Mouse (Mus musculus) limb, embryonic 14.5 days (tissue): ENCODE data around the gene Rpl38. TPM values are rescaled to one million over a fixed set of nuclear protein-coding genes. Genes with fewer than 3 reads are reported as not detected.

Experiments used
- ATAC-seq: fragments of 200-750 bp; cut with Nextera tagmentation; 2 replicates; pipeline ENCODE4 v1.8.0; 2017; ENCODE audit warnings: low read depth, moderate number of reproducible peaks, moderate TSS enrichment; ENCODE audit not compliant: low FRiP score
- DNase-seq: peaks from one replicate; pipeline ENCODE4 v3.0.0-alpha.2; 2015; ENCODE audit warnings: low spot score
- H3K27ac ChIP-seq: fragments of 300-500 bp; sonication (generic); replicated peaks from 2 replicates; pipeline ENCODE4 v1.5.1; 2014; ENCODE audit warnings: low read depth, mild to moderate bottlenecking, low read length, moderate library complexity, mixed read lengths
- H3K27me3 ChIP-seq: fragments of 300-500 bp; sonication (generic); 2 replicates; pipeline ENCODE4 v1.6.1; 2014; ENCODE audit warnings: low read length, mixed read lengths; ENCODE audit not compliant: control insufficient read depth, insufficient read depth
- H3K36me3 ChIP-seq: fragments of 300-500 bp; sonication (generic); 2 replicates; pipeline ENCODE4 v1.6.1; 2014; ENCODE audit warnings: mild to moderate bottlenecking, low read length, moderate library complexity, mixed read lengths; ENCODE audit not compliant: control insufficient read depth, insufficient read depth
- H3K4me1 ChIP-seq: fragments of 300-500 bp; sonication (generic); 2 replicates; pipeline ENCODE4 v1.6.1; 2014; ENCODE audit warnings: antibody characterized with exemption, low read length, mixed read lengths; ENCODE audit not compliant: control insufficient read depth, insufficient read depth
- H3K4me2 ChIP-seq: fragments of 300-500 bp; sonication (generic); replicated peaks from 2 replicates; pipeline ENCODE4 v1.6.1; 2014; ENCODE audit warnings: low read depth, mild to moderate bottlenecking, low read length, moderate library complexity; ENCODE audit not compliant: severe bottlenecking
- H3K4me3 ChIP-seq: fragments of 300-500 bp; sonication (generic); replicated peaks from 2 replicates; pipeline ENCODE4 v1.5.1; 2014; ENCODE audit warnings: low read length
- H3K9ac ChIP-seq: fragments of 300-500 bp; sonication (generic); 2 replicates; pipeline ENCODE4 v1.6.1; 2014; ENCODE audit warnings: mild to moderate bottlenecking, low read depth, low read length, moderate library complexity; ENCODE audit not compliant: severe bottlenecking
- H3K9me3 ChIP-seq: fragments of 300-500 bp; sonication (generic); 2 replicates; pipeline ENCODE4 v1.6.1; 2016; ENCODE audit warnings: low read length; ENCODE audit not compliant: control insufficient read depth
- POLR2A ChIP-seq: fragments of 200-500 bp; IDR thresholded peaks from 2 replicates; pipeline ENCODE4 v1.8.0; 2012; ENCODE audit warnings: inconsistent platforms, mild to moderate bottlenecking, moderate library complexity, borderline replicate concordance; ENCODE audit not compliant: insufficient read depth, insufficient read length; ENCODE audit errors: extremely low read depth
- WGBS: fragments of 180-500 bp; shearing (Covaris S2); extraction: QIAGEN DNeasy Blood & Tissue Kit; methylation state at CpG from one replicate; pipeline ENCODE4 v1.1.7; 2014; 5-methylcytosine and 5-hydroxymethylcytosine counted together
- polyA plus RNA-seq, 2 experiments: library from polyadenylated mRNA; depleted of rRNA in 1 of 2; stranded (reverse) in 1 of 2; unstranded in 1 of 2; fragments of >200 nt; fragmentation: Nextera tagmentation in 1 of 2; extraction: Ambion mirVana in 1 of 2; gene quantifications; 2 replicates each; pipeline versions ENCODE4 v1.2.1 to v1.2.3; 2012 to 2014

The Rpl38 gene
- polyA plus RNA-seq, 2 experiments, result 1,139 to 2,419 TPM

DNA sequence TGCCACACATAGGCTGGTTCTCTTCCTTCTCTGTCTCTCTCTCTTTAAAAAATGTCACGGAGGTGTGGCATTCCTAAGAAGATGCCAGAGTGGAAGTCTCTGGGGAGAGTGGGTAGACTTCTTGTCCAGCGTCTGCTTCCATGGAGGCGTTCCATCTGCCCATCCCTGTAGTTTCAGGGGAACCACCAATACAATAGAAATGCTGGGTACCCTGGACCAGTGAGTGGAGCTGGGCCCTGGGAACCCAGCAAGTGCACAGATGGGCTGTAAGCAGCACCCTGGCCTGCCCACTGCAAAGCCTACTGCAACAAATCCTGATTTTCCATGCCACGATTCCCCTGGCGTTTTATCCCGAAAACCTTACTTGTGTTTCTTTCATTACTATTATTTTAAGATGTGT, 46.2 kb downstream of the Rpl38 start:
- H3K27ac ChIP-seq, result no peak overlapping the region
- H3K9ac ChIP-seq, result no peak overlapping the region
- no peaks in the 10 kb centered on the region for H3K4me1 ChIP-seq
- ATAC-seq, result no peak
- peaks cover 13% of the 10 kb centered on the region; the same call in 1 of the 2 replicates for H3K36me3 ChIP-seq
- TF ChIP-seq POLR2A, result no peak
- DNase-seq, result no peak
- no peak overlapping the region for H3K4me2 ChIP-seq
- no peaks in the 10 kb centered on the region for H3K27me3 ChIP-seq
- no peaks in the 10 kb centered on the region for H3K9me3 ChIP-seq
- 74% methylated on average over 6 of the region's 6 CpGs for WGBS
- no peak overlapping the region for H3K4me3 ChIP-seq

- Histone ChIP-seq H3K4me1 (no peaks in the 10 kb centered on the region), H3K9me3 (no peaks in the 10 kb centered on the region), H3K27ac (no peak overlapping the region), H3K4me2 (no peak overlapping the region), H3K36me3 (peaks cover 10% of the 10 kb centered on the region; the same call in 1 of the 2 replicates), H3K9ac (no peak overlapping the region), H3K27me3 (no peaks in the 10 kb centered on the region), H3K4me3 (no peak overlapping the region)
- ATAC-seq (no peak), DNase-seq (no peak)
- 73% methylated on average over 7 of the region's 7 CpGs for WGBS
- TF ChIP-seq POLR2A, result no peak
Observed at GRCm38 (mm10) chr11:114715531-114715930, 47.2 kb downstream of the Rpl38 start.

GRCm38 (mm10) chr11:114720535-114720934, 52.2 kb downstream of the Rpl38 start:
- TF ChIP-seq POLR2A, result no peak
- Histone ChIP-seq H3K9me3 (no peaks in the 10 kb centered on the region), H3K27me3 (no peaks in the 10 kb centered on the region), H3K36me3 (no peaks in the 10 kb centered on the region), H3K27ac (no peak overlapping the region), H3K4me3 (no peak overlapping the region), H3K4me2 (no peak overlapping the region), H3K9ac (no peak overlapping the region), H3K4me1 (peaks cover 9% of the 10 kb centered on the region)
- 89% methylated on average over 10 of the region's 10 CpGs for WGBS
- DNase-seq, result no peak
- no peak for ATAC-seq

Other genes starting within 250 kb of the Rpl38 start
- 16.9 and 21.3 TPM in 2 replicates for gene Ttyh2, start 6.9 kb downstream of the Rpl38 start, polyA plus RNA-seq (2012; rRNA removed)
- gene Ttyh2, start 6.9 kb downstream of the Rpl38 start, polyA plus RNA-seq (2014; fragmentation: Nextera tagmentation; extraction: Ambion mirVana), result 21.7 and 25.9 TPM in 2 replicates
- gene Dnaic2, start 58.9 kb downstream of the Rpl38 start, polyA plus RNA-seq (2012; rRNA removed), result 1.6 and 1.7 TPM in 2 replicates
- 0.55 and 0.86 TPM in 2 replicates for gene Dnaic2, start 58.9 kb downstream of the Rpl38 start, polyA plus RNA-seq (2014; fragmentation: Nextera tagmentation; extraction: Ambion mirVana)
- gene Kif19a, start 96.9 kb downstream of the Rpl38 start, polyA plus RNA-seq (2012; rRNA removed), result 0.93 and 1.1 TPM in 2 replicates
- 0.17 and 0.39 TPM in 2 replicates for gene Kif19a, start 96.9 kb downstream of the Rpl38 start, polyA plus RNA-seq (2014; fragmentation: Nextera tagmentation; extraction: Ambion mirVana)
- 2.7 and 3.2 TPM in 2 replicates for gene Btbd17, start 127.4 kb downstream of the Rpl38 start, polyA plus RNA-seq (2012; rRNA removed)
- gene Btbd17, start 127.4 kb downstream of the Rpl38 start, polyA plus RNA-seq (2014; fragmentation: Nextera tagmentation; extraction: Ambion mirVana), result 1.00 and 1.4 TPM in 2 replicates
- gene Gpr142, start 130.4 kb downstream of the Rpl38 start, polyA plus RNA-seq (2012; rRNA removed), result 0.19 TPM in 1 of 2 replicates, not detected in the other
- gene Gpr142, start 130.4 kb downstream of the Rpl38 start, polyA plus RNA-seq (2014; fragmentation: Nextera tagmentation; extraction: Ambion mirVana), result not detected in 2 replicates
- gene Gprc5c, start 182.6 kb downstream of the Rpl38 start, polyA plus RNA-seq (2012; rRNA removed), result 34.1 and 48.8 TPM in 2 replicates
- 35.5 and 42.3 TPM in 2 replicates for gene Gprc5c, start 182.6 kb downstream of the Rpl38 start, polyA plus RNA-seq (2014; fragmentation: Nextera tagmentation; extraction: Ambion mirVana)
- gene Cd300a, start 221.5 kb downstream of the Rpl38 start, polyA plus RNA-seq (2012; rRNA removed), result 2.2 and 3.1 TPM in 2 replicates
- 1.2 and 1.5 TPM in 2 replicates for gene Cd300a, start 221.5 kb downstream of the Rpl38 start, polyA plus RNA-seq (2014; fragmentation: Nextera tagmentation; extraction: Ambion mirVana)